Mouse (Mus musculus): ENCODE results near the gene Nup43.
A peak's percentile ranks its signal among the peaks of the same experiment; 100 is the strongest.
"Not testable (repeated sequence)": the region's sequence is repeated elsewhere in the genome, so short reads cannot be mapped to it uniquely, and the experiment has no call there.

Gene Nup43

GRCm38 (mm10) chr10:7667342-7667802, at the start of gene Nup43:
Gene Nup43 (plus strand): TSS chr10:7667503.
- DNase-seq (ENCODE audit: extremely low read depth, low read depth) = peak; percentile 76

- not testable (repeated sequence) for DNase-seq (ENCODE audit: extremely low read depth, low read depth)
Measured at GRCm38 (mm10) chr10:7617556-7617955, 49.7 kb upstream of the Nup43 start.

GRCm38 (mm10) chr10:7619821-7620241, 47.5 kb upstream of the Nup43 start:
- DNase-seq (ENCODE audit: extremely low read depth, low read depth) = no peak

- no peak for DNase-seq (ENCODE audit: extremely low read depth, low read depth)
Measured at GRCm38 (mm10) chr10:7620723-7621122, 46.6 kb upstream of the Nup43 start.

- no peak for DNase-seq (ENCODE audit: extremely low read depth, low read depth)
Measured at GRCm38 (mm10) chr10:7622378-7622777, 44.9 kb upstream of the Nup43 start.

- DNase-seq (ENCODE audit: extremely low read depth, low read depth) = no peak
Measured at GRCm38 (mm10) chr10:7623861-7624518, 43.3 kb upstream of the Nup43 start.

- no peak for DNase-seq (ENCODE audit: extremely low read depth, low read depth)
Measured at GRCm38 (mm10) chr10:7629092-7629491, 38.2 kb upstream of the Nup43 start.

- no peak for DNase-seq (ENCODE audit: extremely low read depth, low read depth)
Measured at GRCm38 (mm10) chr10:7630286-7630685, 37.0 kb upstream of the Nup43 start.

GRCm38 (mm10) chr10:7630951-7631720, 36.2 kb upstream of the Nup43 start:
- no peak for DNase-seq (ENCODE audit: extremely low read depth, low read depth)

- DNase-seq (ENCODE audit: extremely low read depth, low read depth) = no peak
Measured at GRCm38 (mm10) chr10:7640366-7640765, 26.9 kb upstream of the Nup43 start.

- DNase-seq (ENCODE audit: extremely low read depth, low read depth) = no peak
Measured at GRCm38 (mm10) chr10:7645911-7646310, 21.4 kb upstream of the Nup43 start.

GRCm38 (mm10) chr10:7649059-7649458, 18.2 kb upstream of the Nup43 start:
- no peak for DNase-seq (ENCODE audit: extremely low read depth, low read depth)

- DNase-seq (ENCODE audit: extremely low read depth, low read depth) = no peak
Measured at GRCm38 (mm10) chr10:7651057-7651456, 16.2 kb upstream of the Nup43 start.

- peak; percentile 77 for DNase-seq (ENCODE audit: extremely low read depth, low read depth)
Measured at GRCm38 (mm10) chr10:7662471-7663141, 4.7 kb upstream of the Nup43 start.

- DNase-seq (ENCODE audit: extremely low read depth, low read depth) = no peak
Measured at GRCm38 (mm10) chr10:7663159-7664026, 3.9 kb upstream of the Nup43 start.

- no peak for DNase-seq (ENCODE audit: extremely low read depth, low read depth)
Measured at GRCm38 (mm10) chr10:7664027-7664526, 3.2 kb upstream of the Nup43 start.

- no peak for DNase-seq (ENCODE audit: extremely low read depth, low read depth)
Measured at GRCm38 (mm10) chr10:7664889-7665288, 2.4 kb upstream of the Nup43 start.

- DNase-seq (ENCODE audit: extremely low read depth, low read depth) = no peak
Measured at GRCm38 (mm10) chr10:7673673-7674072, 6.4 kb downstream of the Nup43 start.

- DNase-seq (ENCODE audit: extremely low read depth, low read depth) = no peak
Measured at GRCm38 (mm10) chr10:7680731-7681301, 13.5 kb downstream of the Nup43 start, which contains the start of the genes Pcmt1 and Lats1. Gene Pcmt1 (minus strand): TSS chr10:7681136. Gene Lats1 (plus strand): TSS chr10:7681214.

- no peak for DNase-seq (ENCODE audit: extremely low read depth, low read depth)
Measured at GRCm38 (mm10) chr10:7681343-7682025, 14.2 kb downstream of the Nup43 start.

All from MEL-GATA-1-ER (cell line).